Mouse (Mus musculus) olfactory bulb, adult 2 months (tissue): ENCODE measurements around the gene Galr3.

ENCODE experiments used
- CTCF ChIP-seq: fragments of 200-500 bp; IDR thresholded peaks from 2 replicates; pipeline ENCODE4 v1.5.1; 2012; ENCODE audit warnings: low read depth, mild to moderate bottlenecking, low read length, moderate library complexity; ENCODE audit not compliant: insufficient read depth
- POLR2A ChIP-seq: fragments of 200-500 bp; IDR thresholded peaks from 2 replicates; pipeline ENCODE4 v1.6.1; 2012; ENCODE audit warnings: mild to moderate bottlenecking, low read depth, low read length, moderate library complexity; ENCODE audit not compliant: insufficient read depth

DNA sequence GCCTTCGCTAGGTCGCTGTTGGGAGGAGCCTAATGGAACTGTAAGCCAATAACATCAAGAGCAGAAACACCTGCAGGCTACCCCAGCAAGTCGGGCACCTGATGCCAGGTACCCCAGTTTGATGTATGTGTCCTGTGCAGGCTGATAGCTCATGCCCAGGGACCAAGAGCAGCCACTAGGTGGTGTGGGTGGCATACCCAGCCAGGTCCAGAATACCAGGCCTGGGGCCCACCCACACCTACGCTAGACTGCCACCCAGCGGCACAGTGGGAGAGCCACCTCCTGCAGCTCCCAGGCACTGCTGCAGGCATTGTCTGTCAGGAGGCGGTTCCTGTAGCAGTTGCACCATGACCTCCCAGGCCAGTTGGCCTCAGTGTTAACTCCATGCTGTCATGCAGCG is 2.8 kb upstream of the Galr3 start:
- TF ChIP-seq POLR2A (no peak), CTCF (peak; percentile 64)
